13 mouse cellular contexts compared by ENCODE assay signal in the genomic region with DNA sequence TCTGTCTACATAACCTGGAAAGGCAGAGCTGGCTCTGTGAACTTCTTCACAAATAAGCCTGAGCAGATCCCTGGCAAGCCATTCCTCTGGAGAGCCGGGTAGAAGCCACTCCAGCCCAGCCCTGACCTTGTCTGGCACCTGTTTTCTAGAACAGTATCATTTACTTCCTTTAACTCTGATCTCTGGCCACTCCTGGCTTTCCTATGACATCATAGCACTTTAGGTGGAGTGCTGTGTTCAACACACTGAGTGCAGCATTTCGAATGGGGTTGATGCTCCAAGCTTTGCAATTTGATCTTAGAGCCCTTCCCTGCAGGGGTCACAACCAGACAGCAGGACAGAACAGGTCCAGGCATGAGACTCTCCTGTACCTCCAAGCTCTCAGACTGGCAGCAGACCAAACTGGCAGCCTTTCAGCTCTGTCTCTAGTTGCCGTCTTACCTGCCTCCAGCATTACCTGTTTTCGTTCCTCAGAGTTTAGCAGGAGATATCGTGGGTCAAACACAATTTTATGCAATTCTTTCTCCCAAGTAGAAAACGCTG.
DNase-seq lines count a peak whose midpoint lies in the region; ATAC-seq lines count a peak whose summit lies in the region.
"Had no signal": no experiment of that assay in that cellular context is flagged by ENCODE, and none has a peak within 500 bp of the region (broad histone marks: within the 10 kb centered on the region; RNA-seq: fewer than 3 reads in every experiment).

No protein-coding gene starts in this region.

- no peaks in the 10 kb centered on the region for H3K27me3 ChIP-seq in heart, embryonic 10.5 days (ENCODE audit: insufficient read depth, poor library complexity, severe bottlenecking)
- no peaks in the 10 kb centered on the region for H3K27me3 ChIP-seq in forebrain, embryonic 10.5 days (ENCODE audit: poor library complexity, severe bottlenecking)
- H3K27me3 ChIP-seq: liver, embryonic 12.5 days had no signal

- H3K36me3 ChIP-seq in heart, embryonic 10.5 days = no peaks in the 10 kb centered on the region
- H3K36me3 ChIP-seq in forebrain, embryonic 10.5 days (replicated peaks) = no peaks in the 10 kb centered on the region
- H3K36me3 ChIP-seq: G1E; liver, embryonic 12.5 days had no signal

- DNase-seq in heart, embryonic 10.5 days (ENCODE audit: low spot score) = no peak
- DNase-seq in heart, adult 9 months (ENCODE audit: low spot score in 2 of 2) = no peak
- DNase-seq in urinary bladder, adult 18-20 months (ENCODE audit: low spot score in 2 of 2) = peak; percentile 21 to 30
- DNase-seq in urinary bladder, adult 2 months (ENCODE audit: low spot score) = no peak
- DNase-seq in kidney, postnatal 25 days = peak; percentile 34 to 49
- peak; percentile 18 to 28 for DNase-seq in urinary bladder, postnatal 36 days (ENCODE audit: low spot score in 2 of 2)
- DNase-seq in forebrain, embryonic 10.5 days (ENCODE audit: extremely low spot score, low spot score) = no peak
- DNase-seq: gastrocnemius, adult 2 months; retina, postnatal 1 day; thymus, postnatal 36 days had no signal

- ATAC-seq in frontal cortex, adult (ENCODE audit: low TSS enrichment) = no peak
- ATAC-seq: liver, embryonic 12.5 days had no signal

- 69% methylated on average over 6 of the region's 6 CpGs for WGBS in heart, embryonic 10.5 days
- WGBS in forebrain, embryonic 10.5 days = 81% methylated on average over 6 of the region's 6 CpGs

- peaks cover 36% of the 10 kb centered on the region for H3K4me1 ChIP-seq in heart, embryonic 10.5 days
- peaks cover 29% of the 10 kb centered on the region for H3K4me1 ChIP-seq in forebrain, embryonic 10.5 days
- H3K4me1 ChIP-seq: liver, embryonic 12.5 days had no signal

- no peak overlapping the region for H3K4me3 ChIP-seq in heart, embryonic 10.5 days
- no peak overlapping the region for H3K4me3 ChIP-seq in forebrain, embryonic 10.5 days
- H3K4me3 ChIP-seq: gastrocnemius, adult 2 months; liver, embryonic 12.5 days had no signal

- peak overlapping the region; percentile 60 for H3K27ac ChIP-seq in heart, embryonic 10.5 days
- H3K27ac ChIP-seq in forebrain, embryonic 10.5 days = no peak overlapping the region; the same call in 1 of the 2 replicates
- H3K27ac ChIP-seq: gastrocnemius, adult 2 months; liver, embryonic 12.5 days had no signal

- H3K9me3 ChIP-seq in heart, embryonic 10.5 days = no peaks in the 10 kb centered on the region
- H3K9me3 ChIP-seq in forebrain, embryonic 10.5 days = no peaks in the 10 kb centered on the region
- H3K9me3 ChIP-seq: liver, embryonic 12.5 days had no signal

Comparison
In these comparisons a context has a peak if more than half of its experiments do, and no peak if none do; other contexts are left out.
1. DNase-seq: peak in urinary bladder, adult 18-20 months (2 of 2), kidney, postnatal 25 days (2 of 2) and urinary bladder, postnatal 36 days (2 of 2); none in heart, embryonic 10.5 days (single experiment), heart, adult 9 months (0 of 2), urinary bladder, adult 2 months (single experiment) and forebrain, embryonic 10.5 days (single experiment).